Mouse (Mus musculus): ENCODE measurements around the gene Hagh.
A peak's percentile ranks its signal among the peaks of the same experiment; 100 is the strongest.

Gene Hagh

GRCm38 (mm10) chr17:24850065-24850772, 10.3 kb downstream of the Hagh start, which contains the start of gene Fahd1:
Gene Fahd1 (minus strand): TSS chr17:24850364.
- DNase-seq (ENCODE audit: low spot score), result peak; percentile 95

GRCm38 (mm10) chr17:24850773-24851127, 10.8 kb downstream of the Hagh start:
- no peak for DNase-seq (ENCODE audit: low spot score)

- no peak for DNase-seq (ENCODE audit: low spot score)
Measured at GRCm38 (mm10) chr17:24851381-24852125, 11.6 kb downstream of the Hagh start.

GRCm38 (mm10) chr17:24855838-24856464, 16.0 kb downstream of the Hagh start:
- no peak for DNase-seq (ENCODE audit: low spot score)

- no peak for DNase-seq (ENCODE audit: low spot score)
Measured at GRCm38 (mm10) chr17:24856589-24856988, 16.6 kb downstream of the Hagh start.

GRCm38 (mm10) chr17:24857831-24858470, 18.0 kb downstream of the Hagh start:
- DNase-seq (ENCODE audit: low spot score), result no peak

GRCm38 (mm10) chr17:24858967-24859366, 19.0 kb downstream of the Hagh start:
- no peak for DNase-seq (ENCODE audit: low spot score)

- no peak for DNase-seq (ENCODE audit: low spot score)
Measured at GRCm38 (mm10) chr17:24860076-24860475, 20.1 kb downstream of the Hagh start.

GRCm38 (mm10) chr17:24861785-24862184, 21.8 kb downstream of the Hagh start:
- no peak for DNase-seq (ENCODE audit: low spot score)

GRCm38 (mm10) chr17:24865776-24866175, 25.8 kb downstream of the Hagh start, which contains the start of gene Igfals:
Gene Igfals (plus strand): TSS chr17:24865997.
- no peak for DNase-seq (ENCODE audit: low spot score)

- DNase-seq (ENCODE audit: low spot score), result no peak
Measured at GRCm38 (mm10) chr17:24867914-24868313, 28.0 kb downstream of the Hagh start.

GRCm38 (mm10) chr17:24873695-24874404, 33.9 kb downstream of the Hagh start:
- DNase-seq (ENCODE audit: low spot score), result no peak

GRCm38 (mm10) chr17:24874405-24874745, 34.4 kb downstream of the Hagh start:
- DNase-seq (ENCODE audit: low spot score), result no peak

- no peak for DNase-seq (ENCODE audit: low spot score)
Measured at GRCm38 (mm10) chr17:24874989-24875388, 35.0 kb downstream of the Hagh start.

- no peak for DNase-seq (ENCODE audit: low spot score)
Measured at GRCm38 (mm10) chr17:24877336-24878116, 37.6 kb downstream of the Hagh start.

- DNase-seq (ENCODE audit: low spot score), result no peak
Measured at GRCm38 (mm10) chr17:24878117-24878397, 38.1 kb downstream of the Hagh start.

- DNase-seq (ENCODE audit: low spot score), result no peak
Measured at GRCm38 (mm10) chr17:24878531-24878930, 38.6 kb downstream of the Hagh start.

- DNase-seq (ENCODE audit: low spot score), result no peak
Measured at GRCm38 (mm10) chr17:24881738-24882440, 41.9 kb downstream of the Hagh start.

- no peak for DNase-seq (ENCODE audit: low spot score)
Measured at GRCm38 (mm10) chr17:24884391-24884790, 44.4 kb downstream of the Hagh start.

- DNase-seq (ENCODE audit: low spot score), result no peak
Measured at GRCm38 (mm10) chr17:24885356-24886133, 45.6 kb downstream of the Hagh start.

Measured in ovary, adult 18-20 months (tissue).